Mouse (Mus musculus) right cerebral cortex, postnatal 10 days (tissue): Measurements from ENCODE around the gene Add3.
"Not testable (repeated sequence)": the region's sequence is repeated elsewhere in the genome, so short reads cannot be mapped to it uniquely, and the experiment has no call there.

Experiments
- DNase-seq, 2 experiments: peaks; one replicate each; pipeline ENCODE4 v3.0.0; 2021; ENCODE audit warnings: low spot score in 2 of 2

Add3 gene

DNA sequence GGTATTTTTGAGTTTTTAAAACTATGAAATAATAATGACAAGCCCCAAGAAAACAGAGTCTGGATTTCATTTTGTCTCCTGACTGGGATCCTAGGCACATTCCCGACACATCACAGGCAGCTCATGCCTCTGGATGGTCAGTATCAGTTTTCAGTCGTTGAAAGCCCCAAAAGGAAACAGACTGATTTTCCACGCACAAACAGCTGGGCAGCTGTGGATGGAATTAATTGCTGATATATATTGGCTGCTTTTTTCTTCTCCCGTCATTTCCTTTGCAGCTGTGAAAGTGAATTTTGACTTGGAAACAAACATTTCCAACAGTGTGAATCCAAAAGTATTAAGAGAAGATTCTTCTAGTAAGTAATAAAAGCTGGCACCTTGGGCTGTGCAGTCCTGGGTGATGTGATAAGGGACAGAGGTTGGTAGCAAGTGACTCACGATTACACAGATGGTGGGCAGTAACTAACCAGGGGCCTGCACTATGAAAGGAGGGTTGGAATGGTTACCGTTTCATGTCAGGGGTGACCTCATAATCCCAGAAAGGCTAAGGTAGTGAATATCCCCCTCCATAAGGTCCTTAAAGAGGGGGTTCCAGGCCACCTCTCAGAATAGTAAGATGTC lies 51.7 kb downstream of the Add3 start:
- DNase-seq: no peak

DNA sequence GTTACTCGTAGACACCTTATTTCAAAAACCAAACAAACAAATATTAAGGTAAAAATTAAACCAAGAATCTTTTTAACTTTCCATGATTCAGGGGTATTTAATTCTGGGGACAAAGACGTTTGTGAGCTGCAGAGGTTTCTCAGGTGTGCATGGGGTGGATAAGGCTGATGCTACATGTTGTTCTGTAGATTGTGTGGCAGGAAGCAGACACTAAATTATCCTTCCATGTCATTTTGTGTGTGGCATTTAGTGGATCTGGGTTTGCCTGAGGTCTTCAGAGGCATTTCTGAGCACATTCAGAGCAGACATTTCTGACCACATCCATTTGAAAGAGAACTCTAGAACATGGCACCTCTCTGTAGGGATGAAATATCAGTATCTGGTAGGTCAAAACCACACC lies 52.9 kb downstream of the Add3 start:
- no peak for DNase-seq

DNA sequence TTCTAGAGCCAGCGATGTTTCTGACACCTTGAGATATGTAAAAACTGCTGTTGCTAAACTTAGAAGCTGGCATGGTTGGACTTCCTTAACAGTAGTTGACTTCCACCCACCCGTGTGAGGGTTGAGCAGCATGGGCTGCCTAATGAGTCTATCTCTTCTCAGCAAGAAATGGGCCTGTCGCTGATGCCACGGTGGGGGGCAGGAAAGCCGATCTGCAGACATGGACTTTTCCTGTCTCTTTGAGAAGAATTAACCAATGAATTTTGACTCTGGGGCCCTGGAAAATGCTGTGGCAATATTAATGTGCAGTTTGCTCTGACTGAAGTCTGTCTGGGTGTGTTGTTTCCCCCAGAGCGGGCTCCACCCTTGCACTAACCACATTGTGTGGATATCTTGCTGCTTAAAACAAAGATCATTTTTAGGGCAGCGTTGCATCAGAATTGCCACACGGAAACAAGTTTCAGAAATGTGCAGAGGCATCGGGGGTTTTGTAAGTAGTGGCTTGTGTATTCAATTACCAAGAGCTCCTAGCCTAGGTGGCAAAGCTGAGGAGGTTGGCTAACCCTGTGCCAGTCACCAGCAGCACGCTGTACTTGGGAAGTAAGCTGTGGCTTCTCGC lies 53.8 kb downstream of the Add3 start:
- no peak for DNase-seq

DNA sequence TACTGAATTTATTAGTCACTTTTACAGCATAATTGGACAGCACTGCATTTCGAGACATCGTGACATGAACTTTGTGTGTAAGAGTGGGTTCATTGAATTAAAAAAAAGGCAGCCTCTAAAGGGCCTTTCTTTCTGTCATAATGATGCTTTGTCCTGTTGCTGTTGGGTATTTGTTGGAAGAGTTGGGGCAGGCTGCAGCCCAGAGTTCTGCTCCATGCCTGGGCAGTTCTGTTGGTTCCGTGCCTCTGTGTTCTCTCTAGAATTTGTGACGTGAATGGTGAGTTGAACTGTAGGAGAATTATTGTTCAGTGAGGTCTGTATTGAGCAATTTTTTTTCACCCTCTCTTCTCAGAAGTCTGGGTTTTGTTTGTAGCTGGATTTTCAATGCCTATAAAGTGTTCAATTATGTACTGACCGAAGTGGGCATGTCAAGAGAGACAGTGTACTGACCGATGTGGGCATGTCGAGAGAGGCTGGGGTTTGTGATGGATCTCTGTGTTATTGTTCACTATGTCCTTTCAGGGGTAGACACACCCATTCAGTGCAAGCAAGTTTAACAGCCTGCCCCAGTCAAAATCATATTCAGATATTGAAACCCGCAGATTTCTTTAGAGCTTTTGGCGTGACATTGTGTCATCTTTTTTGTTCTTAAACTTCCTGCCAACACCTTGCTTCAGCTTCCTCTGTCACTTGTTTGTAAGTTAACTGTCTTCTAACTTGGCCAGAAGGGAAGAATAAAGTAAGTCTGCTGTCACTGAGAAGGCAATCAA lies 54.7 kb downstream of the Add3 start:
- DNase-seq: no peak

DNA sequence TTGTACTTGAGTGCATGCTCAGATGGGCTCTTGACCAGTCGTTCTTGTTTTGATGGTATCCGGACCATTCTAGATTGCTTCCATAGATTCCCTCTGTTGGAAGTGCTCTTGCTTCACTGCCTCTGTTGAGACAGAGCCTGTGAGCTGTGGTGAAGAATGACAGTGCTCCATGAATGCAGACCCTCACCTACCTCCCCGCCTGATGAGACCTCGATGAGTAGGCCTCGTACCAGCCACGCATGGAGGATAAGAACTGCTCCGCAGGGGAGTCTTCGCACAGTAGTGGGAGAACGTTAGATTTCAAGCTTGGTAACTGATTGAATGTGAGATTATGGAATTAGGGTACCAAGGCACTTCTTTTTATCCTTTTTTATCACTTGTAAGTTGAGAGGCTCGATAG lies 56.7 kb downstream of the Add3 start:
- no peak for DNase-seq

DNA sequence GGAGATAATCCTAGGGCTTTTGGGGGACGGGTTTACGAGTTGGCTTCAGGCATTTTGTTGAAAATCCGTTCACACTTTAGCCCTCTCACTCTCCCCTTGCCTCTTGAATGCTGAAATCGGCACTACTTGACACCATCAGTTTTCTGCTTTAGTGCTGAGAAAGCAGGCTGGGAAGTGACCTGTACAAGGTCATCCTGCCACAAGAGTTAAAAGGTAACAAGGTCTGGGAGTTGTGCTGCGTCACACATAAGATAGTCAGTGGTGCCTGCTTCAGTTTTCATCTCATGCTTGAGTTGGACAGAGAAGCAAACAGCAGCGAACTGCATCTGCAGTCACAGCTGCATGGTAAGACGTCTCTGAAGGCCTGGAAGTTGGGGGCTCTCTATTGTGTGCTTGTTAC lies 57.5 kb downstream of the Add3 start:
- DNase-seq: no peak

DNA sequence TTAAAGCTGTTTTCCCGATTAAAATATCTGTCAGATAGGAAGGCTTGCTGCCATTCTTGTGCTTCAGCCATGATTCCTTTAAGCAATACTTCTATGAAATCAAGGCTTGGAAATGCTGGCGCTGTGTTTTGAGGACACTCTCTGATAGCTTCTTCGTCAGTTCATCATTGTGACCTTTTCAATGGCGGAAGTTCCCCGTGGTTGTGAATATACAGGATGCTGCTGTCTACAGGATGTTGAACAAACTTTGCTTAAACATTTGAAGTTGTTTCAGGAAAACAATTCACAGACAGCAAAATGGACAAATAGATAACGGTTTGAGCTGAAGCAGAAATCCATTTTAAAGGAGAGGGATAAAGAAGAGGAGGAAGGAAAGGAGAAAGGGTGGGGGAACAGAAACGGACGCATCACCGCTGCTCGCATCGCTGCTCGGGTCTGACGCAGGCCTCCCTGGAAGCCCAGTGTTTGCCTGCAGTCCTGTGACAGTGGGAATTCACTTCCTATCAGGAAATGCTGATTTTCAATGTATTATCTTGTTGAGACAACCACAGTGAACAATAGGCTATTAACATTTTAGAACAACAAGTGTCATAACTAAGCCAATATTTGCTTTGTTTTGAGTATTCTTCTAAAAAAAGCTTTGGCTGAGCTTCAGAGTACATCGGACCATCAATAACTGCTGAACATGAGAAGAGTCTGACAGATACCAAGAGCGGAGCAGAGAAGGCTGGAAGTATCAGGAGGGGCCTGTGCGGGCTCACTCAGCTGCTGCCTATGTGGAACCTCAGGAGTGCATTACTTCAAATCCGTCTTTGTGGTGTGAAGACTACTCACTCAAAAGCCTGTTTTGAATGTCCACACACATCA lies 58.7 kb downstream of the Add3 start:
- no peak for DNase-seq

DNA sequence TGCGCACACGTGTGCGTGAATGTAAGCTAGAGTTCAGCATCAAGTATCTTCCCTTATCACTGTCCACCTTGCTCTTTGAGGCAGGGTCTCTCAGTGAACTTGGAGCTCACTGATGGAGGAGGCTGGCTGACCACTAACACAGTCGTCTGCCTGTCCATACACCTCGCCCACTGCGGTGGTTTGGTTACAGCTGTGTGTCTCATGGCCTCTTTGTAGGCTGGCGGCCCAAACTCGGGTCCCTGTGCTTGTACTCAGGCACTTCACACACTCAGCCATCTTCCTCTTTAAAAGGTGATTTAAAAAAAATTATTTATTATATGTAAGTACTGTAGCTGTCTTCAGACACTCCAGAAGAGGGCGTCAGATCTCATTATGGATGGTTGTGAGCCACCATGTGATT lies 59.5 kb downstream of the Add3 start:
- no peak for DNase-seq

DNA sequence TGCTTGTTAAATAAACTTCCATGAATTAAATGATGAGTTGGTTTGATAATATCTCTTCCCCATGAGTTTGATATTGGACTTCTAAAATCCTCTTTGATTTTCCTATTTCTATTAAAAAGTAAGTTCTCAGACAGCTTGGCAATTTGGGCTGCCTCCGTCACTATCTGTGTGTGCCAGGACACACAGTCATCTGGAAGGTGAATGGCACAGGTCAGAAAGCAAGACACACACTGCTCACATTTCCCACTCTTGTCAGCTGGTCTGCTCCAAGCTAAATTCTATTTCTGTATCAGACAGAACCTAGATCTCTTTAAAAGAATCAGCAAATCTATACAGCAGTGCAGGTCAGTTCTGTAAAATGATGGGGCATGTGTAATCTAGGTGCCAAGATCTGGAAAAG lies 61.9 kb downstream of the Add3 start:
- no peak for DNase-seq

DNA sequence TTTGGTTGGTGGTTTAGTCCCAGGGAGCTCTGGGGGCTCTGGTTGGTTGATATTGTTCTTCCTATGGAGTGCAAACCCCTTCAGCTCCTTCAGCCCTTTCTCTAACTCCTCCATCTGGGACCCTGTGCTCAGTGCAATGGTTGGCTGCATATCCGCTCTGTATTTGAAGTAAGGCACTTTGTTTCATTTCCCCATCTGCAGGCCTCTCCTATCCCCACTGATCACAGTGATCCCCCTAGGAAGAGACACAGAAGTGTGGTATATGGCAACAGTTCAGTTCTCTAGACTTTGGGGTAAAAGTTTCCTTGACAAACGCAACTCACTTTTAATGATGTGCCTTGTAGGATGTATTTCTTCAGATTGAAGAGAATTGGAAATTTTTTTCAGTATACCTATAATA lies 66.7 kb downstream of the Add3 start:
- no peak for DNase-seq

DNA sequence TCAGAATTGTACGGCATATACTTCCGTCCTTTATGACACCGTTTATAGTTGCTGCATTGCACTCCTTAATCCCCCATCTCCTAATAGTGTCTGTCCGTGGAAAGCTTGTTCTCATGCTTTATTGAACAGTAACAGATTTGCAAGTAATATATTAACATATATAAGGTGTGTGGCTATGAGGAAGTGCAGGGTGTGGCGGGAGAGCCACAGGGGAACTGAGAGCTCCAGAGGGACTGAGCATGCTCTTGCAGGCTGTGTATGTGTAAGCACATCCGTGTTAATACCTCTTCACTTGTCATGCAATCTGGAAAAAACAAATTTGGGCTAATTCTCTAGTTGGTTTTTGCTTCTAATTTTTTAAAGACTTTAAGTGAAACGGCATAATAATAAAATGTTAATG lies 68.6 kb downstream of the Add3 start:
- no peak for DNase-seq

DNA sequence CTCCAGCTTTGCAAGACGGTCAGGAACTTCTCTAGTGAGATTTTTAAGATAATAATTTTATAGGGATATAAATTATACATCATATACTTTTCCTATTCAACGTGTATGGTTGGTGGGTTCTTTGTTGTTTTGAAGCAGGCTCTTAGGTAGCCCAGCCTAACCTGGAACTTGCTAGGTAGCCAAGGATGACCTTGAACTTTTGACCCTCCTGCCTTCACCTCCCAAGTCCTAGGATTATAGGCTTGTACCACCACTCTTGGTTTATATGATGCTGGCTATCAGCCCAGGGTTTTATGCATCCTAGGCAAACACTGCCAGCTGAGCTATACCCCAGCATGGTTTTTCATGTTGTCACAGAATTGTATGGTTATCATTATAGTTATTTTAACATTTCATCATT lies 70.0 kb downstream of the Add3 start:
- no peak for DNase-seq

DNA sequence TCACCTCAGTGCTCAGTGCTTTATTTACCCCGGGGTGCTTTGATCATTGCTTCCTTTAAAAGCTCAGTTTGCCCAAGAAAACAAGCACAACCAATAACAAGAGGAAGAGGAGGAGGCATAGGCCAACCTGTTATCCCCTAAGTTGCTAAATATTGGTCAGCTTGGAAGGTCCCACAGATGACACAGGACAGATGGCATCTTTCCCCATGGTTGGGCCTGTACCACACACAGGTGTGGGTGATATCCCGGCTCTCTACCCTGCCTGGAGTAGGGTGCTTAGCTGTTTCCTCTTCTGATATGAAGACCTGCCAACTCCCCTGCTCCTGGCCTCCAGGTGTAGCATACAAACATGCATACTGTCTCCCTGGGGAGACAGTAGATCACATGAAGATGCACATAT lies 75.1 kb downstream of the Add3 start:
- no peak for DNase-seq

DNA sequence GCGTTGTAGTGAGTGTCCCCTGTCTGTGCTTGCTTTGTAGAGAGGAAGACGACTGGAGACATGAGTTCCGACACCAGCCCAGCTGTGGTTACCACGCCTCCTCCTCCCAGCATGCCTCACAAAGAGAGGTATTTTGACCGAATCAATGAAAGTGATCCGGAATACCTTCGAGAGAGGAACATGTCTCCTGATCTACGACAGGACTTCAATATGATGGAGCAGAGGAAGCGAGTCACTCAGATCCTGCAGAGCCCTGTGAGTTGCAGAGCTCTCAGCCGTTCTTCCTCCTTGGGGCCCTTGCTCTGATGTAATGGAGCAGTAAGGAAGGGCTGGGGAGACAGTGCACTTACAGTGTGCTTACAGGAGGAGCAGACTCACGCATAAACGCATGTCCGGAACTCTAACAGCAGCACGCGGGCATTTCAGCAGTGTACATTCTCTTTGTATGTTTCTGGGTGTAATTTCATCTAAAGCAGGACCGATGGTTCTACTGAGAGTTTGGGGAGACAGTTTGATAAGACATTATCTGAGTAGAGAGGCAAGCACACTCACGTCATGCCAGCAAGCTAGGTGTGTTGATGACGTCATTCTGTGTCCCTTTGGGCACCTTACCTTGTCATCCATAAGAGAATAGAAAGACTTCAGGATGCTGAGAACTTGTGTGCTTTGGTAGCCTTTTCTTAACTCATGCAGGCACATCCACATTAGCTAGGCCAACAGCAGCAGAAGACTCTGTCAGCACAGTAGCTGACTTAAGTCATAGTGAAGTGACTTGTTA lies 76.7 kb downstream of the Add3 start:
- no peak for DNase-seq

DNA sequence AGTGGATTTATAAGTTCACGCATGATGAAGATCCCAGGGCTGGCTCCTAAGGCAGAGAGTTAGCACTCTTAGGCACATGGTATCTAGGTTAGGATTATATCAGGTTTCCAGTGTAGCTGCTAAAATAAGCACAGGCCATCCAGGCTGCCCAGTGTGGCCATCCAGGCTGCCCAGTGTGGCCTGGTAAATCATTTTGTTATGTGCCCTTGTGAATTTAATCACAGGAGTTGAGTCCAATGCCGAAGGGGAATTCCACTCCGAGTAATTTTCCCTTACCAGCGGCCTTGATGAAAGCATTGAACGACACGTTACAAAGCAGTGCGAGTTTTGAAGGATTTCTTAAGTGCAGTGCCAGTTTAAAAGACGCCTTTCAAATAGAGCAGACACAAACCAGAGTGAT lies 77.6 kb downstream of the Add3 start:
- DNase-seq: no peak

DNA sequence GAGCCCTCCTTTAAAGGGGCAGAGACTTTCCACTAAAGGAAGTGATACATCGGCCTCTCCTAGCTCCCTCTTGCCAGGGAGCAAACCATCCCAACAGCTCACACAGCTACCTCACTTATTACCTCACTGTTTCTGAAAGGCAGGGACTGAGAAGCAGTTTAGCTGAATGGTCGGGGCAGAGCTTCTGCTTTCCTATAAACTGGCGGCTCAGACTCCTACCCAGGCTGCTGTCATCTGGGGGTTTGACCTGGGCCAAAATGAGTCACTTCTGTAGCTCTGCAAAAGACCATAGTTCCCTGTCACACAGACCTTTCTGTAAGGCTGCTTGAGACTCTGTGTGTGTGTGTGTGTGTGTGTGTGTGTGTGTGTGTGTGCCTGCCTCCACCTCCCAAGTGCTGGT lies 79.1 kb downstream of the Add3 start:
- no peak for DNase-seq

DNA sequence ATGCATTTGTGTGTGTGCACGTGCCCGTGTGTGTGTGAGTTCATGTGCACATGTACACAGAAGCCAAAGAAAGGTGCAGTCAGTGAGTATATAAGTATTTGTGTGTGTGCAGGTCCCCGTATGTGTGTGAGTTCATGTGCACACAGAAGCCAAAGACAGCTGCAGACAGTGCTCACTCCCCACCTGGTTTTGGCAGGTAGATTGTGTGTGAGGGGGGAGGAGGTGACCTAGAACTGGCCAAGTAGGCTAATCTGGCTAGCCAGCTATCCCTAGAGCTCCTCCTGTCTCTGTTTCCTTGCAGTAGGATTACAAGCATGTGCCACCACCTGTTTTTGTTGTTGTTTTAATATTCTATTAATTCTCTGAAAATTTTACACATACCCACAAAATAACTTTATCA lies 80.9 kb downstream of the Add3 start:
- no peak for DNase-seq

DNA sequence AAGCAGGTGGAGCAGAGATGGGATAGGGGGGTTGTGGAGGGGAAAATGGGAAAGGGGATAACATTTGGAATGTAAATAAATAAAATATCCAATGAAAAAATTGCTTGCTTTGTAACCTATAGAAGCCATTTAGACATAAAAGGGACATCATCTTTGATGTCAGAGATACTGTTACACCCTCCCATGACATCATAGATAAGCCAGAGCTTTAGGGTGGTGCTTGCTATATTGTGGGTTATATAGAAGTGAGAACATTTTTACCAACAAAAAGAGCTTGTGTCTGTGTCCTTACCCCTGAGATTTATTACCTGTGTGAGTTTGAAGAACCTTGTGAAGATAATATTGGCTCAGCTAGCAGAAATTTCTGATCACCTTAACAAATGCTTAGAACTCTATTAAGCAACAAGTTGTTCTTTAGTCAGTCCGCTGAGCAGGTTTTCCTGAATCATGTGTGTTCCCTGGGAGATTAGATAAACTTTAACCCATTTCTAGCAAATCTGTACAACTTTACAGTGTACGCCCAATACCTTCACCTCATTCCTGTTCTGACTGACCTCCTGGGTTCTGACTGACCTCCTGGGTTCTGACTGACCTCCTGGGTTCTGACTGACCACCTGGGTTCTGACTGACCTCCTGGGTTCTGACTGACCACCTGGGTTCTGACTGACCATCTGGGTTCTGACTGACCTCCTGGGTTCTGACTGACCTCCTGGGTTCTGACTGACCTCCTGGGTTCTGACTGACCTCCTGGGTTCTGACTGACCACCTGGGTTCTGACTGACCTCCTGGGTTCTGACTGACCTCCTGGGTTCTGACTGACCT lies 85.2 kb downstream of the Add3 start:
- DNase-seq: not testable (repeated sequence)

DNA sequence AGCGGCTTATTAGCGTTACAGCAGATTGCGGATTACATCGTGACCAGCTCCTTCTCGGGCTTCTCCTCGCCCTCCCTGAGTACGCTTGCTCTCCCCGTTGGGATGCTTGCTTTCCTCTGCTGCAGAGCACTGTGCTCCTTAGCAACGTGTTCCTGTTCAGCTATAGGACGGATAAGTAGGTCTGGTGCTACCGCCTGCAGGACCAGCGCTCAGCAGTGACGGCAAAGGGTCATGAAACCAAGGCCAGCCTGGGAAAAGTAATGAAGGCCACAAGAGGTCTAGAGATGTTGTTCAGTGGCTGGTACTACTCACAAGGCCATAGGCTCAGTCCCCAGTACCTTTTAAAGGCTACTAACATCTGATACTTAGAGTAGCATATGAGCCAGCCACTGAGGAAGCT lies 86.4 kb downstream of the Add3 start:
- DNase-seq: no peak

DNA sequence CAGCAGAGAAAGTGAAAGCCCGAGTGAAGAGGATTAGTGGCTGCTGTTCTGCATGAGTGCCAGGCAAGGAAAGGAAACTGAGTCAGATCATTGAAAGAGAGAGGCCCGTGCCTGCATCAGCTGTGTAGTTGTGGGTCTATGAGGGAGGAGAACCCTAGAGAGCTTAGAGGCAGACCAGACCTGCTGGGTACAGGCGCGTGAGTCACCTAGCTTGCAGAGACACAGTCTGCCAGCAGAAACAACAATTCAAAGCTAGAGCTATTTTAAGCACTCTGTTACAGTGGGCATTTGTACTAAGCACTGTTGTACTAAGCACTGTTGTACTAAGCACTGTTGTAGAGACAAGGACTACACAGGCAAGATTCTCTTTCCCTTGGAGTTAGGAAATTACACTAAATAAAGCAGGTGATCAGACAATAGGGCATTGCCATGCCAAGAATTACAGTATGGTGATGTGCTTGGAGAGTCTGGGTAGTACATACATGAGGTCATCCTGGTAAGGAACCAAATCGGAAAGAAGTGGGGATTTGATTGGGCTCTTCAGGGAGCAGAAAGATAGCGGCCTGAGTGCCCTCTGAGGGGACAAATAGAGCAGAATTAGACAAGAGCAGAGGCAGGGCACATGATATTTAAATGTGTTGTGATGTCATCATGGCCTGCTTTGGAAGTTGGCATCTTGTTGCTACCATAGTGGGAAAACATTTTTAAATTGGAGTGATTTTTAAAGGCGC lies 88.0 kb downstream of the Add3 start:
- no peak for DNase-seq
